Mouse (Mus musculus): ENCODE results near the gene Cdk9. TPM values are rescaled to one million over a fixed set of nuclear protein-coding genes. Genes with fewer than 3 reads are reported as not detected.

Gene Cdk9
- total RNA-seq (2022) = 10 to 100 TPM; 17.0 to 22.2 (median 20.8) TPM

- peak; percentile 88 to 89 for DNase-seq (ENCODE audit: low spot score in 2 of 2)
Measured at GRCm38 (mm10) chr2:32712934-32713817, at the start of gene Cdk9. TSS of gene Cdk9 (minus strand) at chr2:32713076.

GRCm38 (mm10) chr2:32761859-32762258, 49.0 kb upstream of the Cdk9 start:
- no peak for DNase-seq (ENCODE audit: low spot score in 2 of 2)

DNA sequence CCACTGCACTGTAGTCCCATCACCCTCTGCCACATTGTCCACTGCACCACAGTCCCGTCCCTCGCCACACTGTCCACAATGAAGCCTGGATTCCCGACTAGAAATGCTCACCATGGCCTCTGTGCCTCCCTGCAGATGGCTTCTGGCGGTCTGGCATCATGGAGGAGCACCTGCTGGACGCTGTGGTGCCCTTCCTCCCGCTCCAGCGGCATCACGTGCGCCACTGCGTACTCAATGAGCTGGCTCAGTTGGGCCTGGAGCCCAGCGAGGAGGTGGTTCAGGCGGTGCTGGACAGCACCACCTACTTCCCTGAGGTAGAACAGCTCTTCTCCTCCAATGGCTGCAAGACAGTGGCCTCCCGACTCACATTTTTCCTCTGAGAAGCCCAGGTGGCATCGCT, 48.5 kb upstream of the Cdk9 start:
- no peak for DNase-seq (ENCODE audit: low spot score in 2 of 2)

DNA sequence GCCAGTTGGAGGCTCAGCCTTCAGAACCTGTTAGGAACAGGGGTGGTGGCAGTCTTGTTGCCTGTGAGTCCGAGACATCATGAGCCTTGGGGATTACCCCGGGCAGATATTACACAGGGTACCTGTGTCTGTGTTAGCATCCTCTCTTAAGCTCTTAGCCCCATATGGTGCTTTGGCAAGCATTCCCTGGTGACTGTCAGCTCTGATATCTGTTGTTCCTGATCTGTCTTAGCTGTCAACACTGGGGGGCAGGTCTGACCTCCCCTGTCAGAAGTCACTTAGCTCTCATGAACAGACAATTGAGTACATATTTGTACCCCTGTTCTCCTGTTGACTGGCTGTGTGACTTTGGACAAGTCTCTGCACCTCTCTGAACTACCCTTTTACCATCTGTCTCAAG, 46.1 kb upstream of the Cdk9 start:
- no peak for DNase-seq (ENCODE audit: low spot score in 2 of 2)

GRCm38 (mm10) chr2:32758503-32758902, 45.6 kb upstream of the Cdk9 start:
- DNase-seq (ENCODE audit: low spot score in 2 of 2) = no peak

- DNase-seq (ENCODE audit: low spot score in 2 of 2) = peak; percentile 94 to 96
Measured at GRCm38 (mm10) chr2:32757056-32757845, 44.4 kb upstream of the Cdk9 start, which contains the start of gene Tor2a. TSS of gene Tor2a (plus strand) at chr2:32757234.

- no peak for DNase-seq (ENCODE audit: low spot score in 2 of 2)
Measured at GRCm38 (mm10) chr2:32756674-32757055, 43.8 kb upstream of the Cdk9 start.

DNA sequence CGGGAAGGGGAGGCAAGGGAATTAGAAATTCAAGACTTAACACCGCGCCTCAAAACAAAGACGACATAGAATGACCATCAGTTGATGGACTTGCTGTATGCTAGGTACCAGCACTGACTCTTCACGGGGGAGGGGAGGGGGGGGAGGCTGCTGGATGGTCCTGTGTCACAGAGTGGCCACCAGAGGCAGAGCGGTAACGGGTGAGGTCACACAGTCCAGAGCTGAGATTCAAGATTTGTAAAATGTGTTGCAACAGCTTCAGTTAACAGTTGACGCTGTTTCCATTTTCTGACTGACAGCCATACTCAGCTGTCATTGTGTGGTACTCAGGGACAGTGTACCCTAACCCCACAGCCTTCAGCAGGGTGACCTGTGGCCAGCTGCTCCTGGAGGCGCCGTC, 39.3 kb upstream of the Cdk9 start:
- no peak for DNase-seq (ENCODE audit: low spot score in 2 of 2)

- DNase-seq (ENCODE audit: low spot score in 2 of 2) = no peak
Measured at GRCm38 (mm10) chr2:32751665-32752033, 38.8 kb upstream of the Cdk9 start.

DNA sequence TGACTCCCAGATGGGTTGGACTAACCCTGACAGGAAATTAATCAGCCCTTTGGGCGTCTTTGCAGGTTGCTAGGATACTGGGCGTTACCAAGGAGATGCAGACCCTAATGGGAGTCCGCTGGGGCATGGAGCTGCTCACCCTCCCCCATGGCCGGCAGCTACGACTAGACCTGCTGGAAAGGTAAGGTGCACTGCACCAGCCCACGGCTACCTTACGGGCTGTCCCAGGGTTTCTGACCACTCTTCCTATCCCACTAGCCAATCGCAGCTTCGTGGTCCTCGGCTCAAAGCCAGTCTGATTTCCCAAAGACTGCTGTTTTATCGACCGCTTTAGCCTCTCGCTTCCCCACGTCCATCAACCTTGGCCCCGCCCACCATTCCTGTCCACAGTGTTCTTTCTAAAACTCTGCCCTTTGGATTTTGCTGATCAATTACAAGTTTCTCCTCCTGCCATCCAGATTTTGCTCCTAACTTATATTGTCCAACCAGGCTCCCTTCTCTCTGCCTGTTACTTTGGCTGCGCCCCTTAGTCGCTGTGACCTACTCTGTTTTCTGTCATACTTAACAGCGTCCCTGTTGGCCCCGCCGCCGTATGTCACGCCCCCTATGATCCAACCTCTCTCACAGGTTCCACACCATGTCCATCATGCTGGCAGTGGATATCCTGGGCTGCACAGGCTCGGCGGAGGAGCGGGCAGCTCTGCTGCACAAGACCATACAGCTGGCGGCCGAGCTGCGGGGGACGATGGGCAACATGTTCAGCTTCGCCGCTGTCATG, 38.2 kb upstream of the Cdk9 start:
- no peak for DNase-seq (ENCODE audit: low spot score in 2 of 2)

DNA sequence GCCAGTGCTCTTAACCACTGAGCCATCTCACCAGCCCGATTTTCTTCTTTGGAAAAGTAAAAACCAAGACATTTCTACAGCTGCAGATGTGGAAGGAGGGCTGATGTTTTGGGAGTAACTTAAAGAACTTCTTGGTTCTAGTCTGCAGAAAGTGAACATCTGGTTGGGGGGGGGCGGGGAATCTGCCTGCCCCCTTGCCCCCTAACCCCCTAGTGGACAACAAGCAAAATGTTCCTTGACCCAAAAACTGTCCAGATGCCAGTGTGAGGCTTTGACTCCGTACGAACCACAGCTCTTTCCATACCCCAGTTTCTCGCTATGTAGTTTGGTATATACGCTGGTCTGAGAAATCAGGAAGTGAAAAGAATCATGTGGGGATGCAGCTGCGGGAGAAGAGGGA, 37.3 kb upstream of the Cdk9 start:
- DNase-seq (ENCODE audit: low spot score in 2 of 2) = no peak

DNA sequence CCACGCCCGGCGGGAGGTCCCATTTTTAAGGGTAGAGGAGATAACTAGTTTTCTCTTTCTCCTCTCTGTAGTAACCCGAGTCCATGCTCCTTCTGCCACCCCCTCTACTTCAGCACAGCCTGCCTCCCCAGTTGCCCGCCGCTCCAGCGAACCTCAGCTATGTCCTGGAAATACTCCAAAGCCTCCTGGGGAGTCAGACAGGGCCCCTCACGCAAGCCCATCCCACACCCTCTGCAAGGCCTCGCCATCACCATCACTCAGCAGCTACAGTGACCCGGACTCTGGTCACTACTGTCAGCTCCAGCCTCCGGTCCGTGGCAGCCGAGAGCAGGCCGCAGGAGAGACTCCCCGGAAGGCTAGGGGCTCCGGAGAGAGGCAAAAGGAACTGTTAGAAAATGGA, 36.2 kb upstream of the Cdk9 start:
- no peak for DNase-seq (ENCODE audit: low spot score in 2 of 2)

GRCm38 (mm10) chr2:32744272-32744982, 31.6 kb upstream of the Cdk9 start:
- no peak for DNase-seq (ENCODE audit: low spot score in 2 of 2)

DNA sequence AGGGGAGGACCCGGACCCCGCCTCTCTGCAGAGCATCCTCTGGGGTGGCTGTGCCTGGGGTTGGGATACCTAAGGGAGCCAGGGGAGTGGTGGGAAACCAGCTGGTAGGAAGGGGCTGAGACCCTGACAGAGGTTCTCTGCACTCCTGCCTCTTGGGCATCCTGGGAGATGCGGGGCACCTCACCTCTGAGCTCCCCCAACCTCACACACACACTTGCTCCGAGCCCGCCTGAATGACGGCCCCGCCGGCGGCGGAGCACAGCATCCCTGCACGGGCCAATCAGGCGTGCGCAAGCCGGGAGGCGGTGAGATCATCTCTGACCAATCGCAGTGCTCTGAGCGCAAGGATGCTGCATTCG, 29.3 kb upstream of the Cdk9 start:
- no peak for DNase-seq (ENCODE audit: low spot score in 2 of 2)

GRCm38 (mm10) chr2:32741273-32742172, 28.6 kb upstream of the Cdk9 start:
- no peak for DNase-seq (ENCODE audit: low spot score in 2 of 2)

DNA sequence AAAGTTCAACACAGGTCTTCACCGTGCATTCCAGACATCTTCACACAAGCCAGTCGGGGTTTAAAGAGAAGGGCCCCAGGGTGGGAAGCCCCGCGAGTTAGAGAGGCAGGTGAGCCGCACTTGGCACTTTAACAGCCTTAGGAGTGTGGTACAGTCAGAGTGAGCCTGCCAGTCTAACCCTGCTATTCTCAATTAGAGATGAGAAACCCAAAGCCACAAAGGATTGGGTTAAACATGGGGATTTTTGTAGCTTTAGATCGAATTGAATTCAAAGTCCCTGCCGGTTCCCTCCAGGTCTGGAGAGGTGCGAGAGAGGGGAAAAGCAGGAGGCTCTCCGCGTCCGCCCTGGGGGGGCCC, 28.0 kb upstream of the Cdk9 start, which contains the start of gene 6330409D20Rik:
Gene 6330409D20Rik (minus strand): TSS at position 101 of the 357 bp plus-strand sequence.
- DNase-seq (ENCODE audit: low spot score in 2 of 2) = no peak

GRCm38 (mm10) chr2:32739311-32739710, 26.4 kb upstream of the Cdk9 start:
- no peak for DNase-seq (ENCODE audit: low spot score in 2 of 2)

GRCm38 (mm10) chr2:32737008-32737407, 24.1 kb upstream of the Cdk9 start:
- DNase-seq (ENCODE audit: low spot score in 2 of 2) = no peak

GRCm38 (mm10) chr2:32736306-32736829, 23.5 kb upstream of the Cdk9 start:
- DNase-seq (ENCODE audit: low spot score in 2 of 2) = no peak

GRCm38 (mm10) chr2:32734933-32735332, 22.1 kb upstream of the Cdk9 start:
- DNase-seq (ENCODE audit: low spot score in 2 of 2) = no peak
